Mouse (Mus musculus) heart, embryonic 15.5 days (tissue): ENCODE results near the gene Irak2. TPM values are rescaled to one million over a fixed set of nuclear protein-coding genes. Genes with fewer than 3 reads are reported as not detected.

ENCODE experiments used
- ATAC-seq: fragments of 200-750 bp; cut with Nextera tagmentation; replicated peaks from 2 replicates; pipeline ENCODE4 v1.8.0; 2017; ENCODE audit warnings: low read depth, moderate TSS enrichment; ENCODE audit not compliant: insufficient number of reproducible peaks, insufficient read depth, low FRiP score
- H3K27ac ChIP-seq: fragments of 300-500 bp; sonication (generic); 2 replicates; pipeline ENCODE4 v1.5.1; 2015; ENCODE audit warnings: mild to moderate bottlenecking, inconsistent platforms
- H3K27me3 ChIP-seq: fragments of 300-500 bp; sonication (generic); 2 replicates; pipeline ENCODE4 v1.6.1; 2015; ENCODE audit warnings: inconsistent platforms
- H3K36me3 ChIP-seq: fragments of 300-500 bp; sonication (generic); 2 replicates; pipeline ENCODE4 v1.6.1; 2015; ENCODE audit warnings: mild to moderate bottlenecking, inconsistent platforms
- H3K4me1 ChIP-seq: fragments of 300-500 bp; sonication (generic); replicated peaks from 2 replicates; pipeline ENCODE4 v1.6.1; 2015; ENCODE audit warnings: inconsistent platforms
- H3K4me2 ChIP-seq: fragments of 300-500 bp; sonication (generic); 2 replicates; pipeline ENCODE4 v1.6.1; 2015; ENCODE audit warnings: inconsistent platforms, mild to moderate bottlenecking, moderate library complexity
- H3K4me3 ChIP-seq: fragments of 300-500 bp; sonication (generic); 2 replicates; pipeline ENCODE4 v1.5.1; 2015; ENCODE audit warnings: mild to moderate bottlenecking, inconsistent platforms
- H3K9ac ChIP-seq: fragments of 300-500 bp; sonication (generic); 2 replicates; pipeline ENCODE4 v1.6.1; 2015; ENCODE audit warnings: mild to moderate bottlenecking, inconsistent platforms
- H3K9me3 ChIP-seq: fragments of 300-500 bp; sonication (generic); replicated peaks from 2 replicates; pipeline ENCODE4 v1.6.1; 2016; ENCODE audit warnings: inconsistent platforms
- WGBS: fragments of 180-500 bp; shearing (Covaris S2); methylation state at CpG from one replicate; pipeline ENCODE4 v1.1.7; 2015; ENCODE audit warnings: mixed read lengths; 5-methylcytosine and 5-hydroxymethylcytosine counted together
- polyA plus RNA-seq: library from polyadenylated mRNA; unstranded; fragments of >200 nt; fragmentation: Nextera tagmentation; extraction: Ambion mirVana; gene quantifications from 2 replicates; pipeline ENCODE4 v1.2.1, GENCODE M21; 2015

Irak2 gene
- polyA plus RNA-seq, 1 experiment from 2014 or later, result 4.7 TPM

- WGBS, result 47% methylated on average over 3 of the region's 3 CpGs
- Histone ChIP-seq H3K9ac (no peak overlapping the region), H3K4me3 (no peak overlapping the region), H3K27me3 (no peaks in the 10 kb centered on the region), H3K27ac (peak overlapping the region; percentile 35), H3K4me1 (peaks cover 34% of the 10 kb centered on the region), H3K9me3 (no peaks in the 10 kb centered on the region), H3K36me3 (no peaks in the 10 kb centered on the region), H3K4me2 (no peak overlapping the region)
- ATAC-seq, result peak; percentile 20; the same call in 1 of the 2 replicates
Observed at GRCm38 (mm10) chr6:113658226-113658625, 20.0 kb downstream of the Irak2 start.

- 45% methylated on average over 8 of the region's 8 CpGs for WGBS
- no peaks in the 10 kb centered on the region for H3K36me3 ChIP-seq
- no peaks in the 10 kb centered on the region for H3K9me3 ChIP-seq
- H3K9ac ChIP-seq, result no peak overlapping the region
- ATAC-seq, result 0 out of 2 replicates have a peak, but pooled peaks have one; percentile 35
- no peaks in the 10 kb centered on the region for H3K27me3 ChIP-seq
- H3K4me3 ChIP-seq, result no peak overlapping the region
- H3K27ac ChIP-seq, result peak overlapping the region; percentile 52
- no peak overlapping the region for H3K4me2 ChIP-seq
- peaks cover 32% of the 10 kb centered on the region for H3K4me1 ChIP-seq
Observed at GRCm38 (mm10) chr6:113659648-113660491, 21.6 kb downstream of the Irak2 start.

DNA sequence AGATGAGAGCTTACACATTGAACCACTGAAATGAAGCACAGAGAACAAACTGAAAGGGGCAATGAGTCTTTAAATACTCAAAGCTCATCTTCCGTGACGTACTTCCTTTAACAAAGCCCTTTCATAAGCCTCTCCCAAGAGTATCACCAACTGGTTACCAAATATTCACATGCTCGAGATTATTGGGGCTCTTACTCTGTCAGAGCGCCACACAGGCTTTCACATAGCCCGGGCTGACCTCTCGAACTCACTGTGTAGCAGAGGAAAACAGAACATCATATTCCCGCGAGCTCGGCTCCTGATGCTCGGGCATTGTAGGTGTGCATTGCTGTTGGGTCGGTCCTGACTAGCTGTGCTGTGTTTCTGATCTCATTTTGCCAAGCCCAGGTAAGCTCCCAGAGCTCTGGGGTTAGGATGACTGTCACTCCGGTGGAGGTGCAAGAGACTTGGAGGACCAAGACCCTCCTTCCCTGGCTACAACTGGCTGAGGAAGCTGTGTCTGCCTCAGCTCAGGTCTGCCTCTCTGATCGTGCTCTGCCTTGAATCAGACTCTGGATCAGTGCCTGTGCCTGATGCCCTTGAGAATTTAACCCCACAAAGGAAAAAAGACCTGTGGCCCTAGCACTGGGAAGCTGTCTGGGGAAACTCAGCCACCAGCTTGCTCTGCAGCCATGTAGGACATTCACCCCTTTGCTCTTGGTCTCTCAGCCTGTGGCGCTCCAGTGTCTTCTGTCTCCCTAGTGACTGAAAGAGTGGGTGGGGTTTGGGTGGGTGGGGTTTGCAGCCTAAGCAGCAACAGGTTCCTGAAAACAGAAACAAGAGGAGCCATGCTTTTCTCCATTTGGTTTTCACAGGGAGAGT is 22.5 kb downstream of the Irak2 start:
- no peaks in the 10 kb centered on the region for H3K27me3 ChIP-seq
- H3K4me3 ChIP-seq, result no peak overlapping the region
- WGBS, result 57% methylated on average over 14 of the region's 14 CpGs
- no peak for ATAC-seq
- no peak overlapping the region for H3K4me2 ChIP-seq
- H3K36me3 ChIP-seq, result no peaks in the 10 kb centered on the region
- H3K9ac ChIP-seq, result no peak overlapping the region
- H3K27ac ChIP-seq, result peak overlapping the region; percentile 52
- peaks cover 32% of the 10 kb centered on the region for H3K4me1 ChIP-seq
- no peaks in the 10 kb centered on the region for H3K9me3 ChIP-seq

DNA sequence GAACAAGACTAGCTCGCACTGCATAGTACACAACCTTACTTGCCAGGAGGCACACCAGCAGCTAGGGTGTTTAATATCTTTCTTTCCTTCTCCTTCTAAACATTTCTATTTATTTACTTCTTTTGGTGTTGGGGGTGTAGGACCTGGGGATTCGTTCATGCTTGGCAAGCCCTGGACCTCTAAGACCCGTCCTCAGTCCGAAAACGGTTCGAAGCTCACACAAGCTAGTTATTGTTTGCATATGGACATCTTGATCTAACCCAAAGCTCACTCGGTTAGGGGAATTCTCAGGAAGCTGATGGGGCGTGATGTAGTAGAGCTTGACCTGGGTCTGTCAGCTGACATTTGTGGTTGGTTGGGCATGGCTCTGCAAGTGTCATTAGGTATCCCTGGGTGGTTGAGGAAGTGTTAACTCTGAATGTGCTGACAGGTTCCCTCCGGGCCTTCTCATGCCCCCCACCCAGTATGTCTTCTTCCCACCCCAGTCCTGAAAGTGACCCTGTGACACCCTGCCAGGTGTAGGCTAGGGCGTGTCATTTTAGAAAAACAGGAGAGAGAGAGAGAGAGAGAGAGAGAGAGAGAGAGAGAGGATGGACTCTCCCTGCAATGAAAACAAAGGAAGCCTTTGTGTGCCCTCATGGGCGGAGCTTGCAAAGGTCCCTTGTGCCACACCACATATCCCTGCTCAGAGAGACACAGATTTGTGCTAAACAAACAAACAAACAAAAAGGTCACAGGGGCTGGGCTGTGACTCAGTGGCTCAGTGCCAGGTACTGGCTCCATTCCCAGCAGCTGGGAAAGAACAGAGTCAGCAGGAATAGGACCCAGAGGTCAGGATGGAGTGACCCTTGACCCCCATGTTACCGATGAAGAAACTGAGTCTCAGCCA is 23.3 kb downstream of the Irak2 start:
- H3K4me1 ChIP-seq, result peaks cover 32% of the 10 kb centered on the region
- no peak overlapping the region for H3K4me2 ChIP-seq
- H3K9me3 ChIP-seq, result no peaks in the 10 kb centered on the region
- H3K4me3 ChIP-seq, result no peak overlapping the region
- H3K9ac ChIP-seq, result no peak overlapping the region
- 54% methylated on average over 12 of the region's 12 CpGs for WGBS
- H3K27ac ChIP-seq, result peak overlapping the region; percentile 3; the same call in 1 of the 2 replicates
- no peak for ATAC-seq
- H3K36me3 ChIP-seq, result no peaks in the 10 kb centered on the region
- H3K27me3 ChIP-seq, result no peaks in the 10 kb centered on the region

DNA sequence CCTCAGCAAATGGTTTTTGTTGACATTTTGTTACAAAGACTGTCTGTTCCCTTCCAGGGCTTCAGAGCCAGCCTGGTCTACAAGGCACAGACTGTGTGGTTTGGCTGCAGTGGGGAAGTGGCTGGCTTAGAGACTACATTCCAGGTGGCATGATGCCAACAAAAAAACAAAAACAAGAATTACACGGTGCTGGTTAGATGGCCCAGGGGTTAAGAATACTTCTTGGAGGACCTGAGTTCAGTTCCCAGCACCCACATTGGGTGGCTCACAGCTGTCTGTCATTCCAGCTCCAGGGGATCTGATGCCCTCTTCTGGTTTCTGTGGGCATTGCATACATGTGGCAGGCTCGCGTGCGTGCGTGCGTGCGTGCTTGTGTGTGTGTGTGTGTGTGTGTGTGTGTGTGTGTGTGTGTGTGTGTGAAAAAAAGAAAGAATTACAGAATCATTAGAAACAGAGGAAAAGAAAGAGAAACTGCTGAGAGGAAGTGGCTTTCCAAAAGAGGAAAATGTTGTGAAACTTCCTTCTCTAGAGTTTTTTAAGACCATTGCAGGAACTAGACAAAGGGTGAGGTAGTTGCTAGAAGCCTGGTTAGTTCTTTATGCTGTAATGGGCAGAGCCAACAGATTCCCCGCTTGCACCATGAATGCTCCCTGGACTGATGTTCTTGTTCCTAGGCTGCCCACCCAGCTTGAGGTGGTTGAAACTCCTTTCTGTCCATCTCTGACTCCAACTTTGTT is 24.9 kb downstream of the Irak2 start:
- H3K27ac ChIP-seq, result no peak overlapping the region
- H3K4me3 ChIP-seq, result no peak overlapping the region
- H3K9me3 ChIP-seq, result no peaks in the 10 kb centered on the region
- H3K36me3 ChIP-seq, result no peaks in the 10 kb centered on the region
- 83% methylated on average over 8 of the region's 8 CpGs for WGBS
- H3K9ac ChIP-seq, result no peak overlapping the region
- no peaks in the 10 kb centered on the region for H3K27me3 ChIP-seq
- H3K4me1 ChIP-seq, result peaks cover 32% of the 10 kb centered on the region
- H3K4me2 ChIP-seq, result no peak overlapping the region
- ATAC-seq, result no peak

DNA sequence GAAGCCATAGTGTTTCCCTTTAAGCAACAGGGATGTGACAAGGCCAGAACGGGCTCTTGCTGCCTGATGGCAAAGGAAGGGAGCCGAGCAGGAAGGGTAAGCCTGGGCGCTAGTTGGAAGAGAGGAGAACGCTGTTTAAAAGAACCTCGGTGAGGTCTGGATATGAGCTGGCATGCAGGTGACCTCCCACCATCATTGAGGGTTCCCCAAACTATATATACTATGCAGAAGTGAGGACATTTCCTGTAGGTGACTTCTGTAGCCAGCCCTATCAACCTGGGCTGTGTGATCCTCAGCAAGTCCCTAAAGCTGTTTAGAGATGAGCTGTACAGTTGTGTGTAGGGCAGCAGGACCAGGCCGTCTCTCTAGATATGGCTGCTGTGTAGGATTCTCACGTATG is 26.0 kb downstream of the Irak2 start:
- Histone ChIP-seq H3K9ac (no peak overlapping the region), H3K9me3 (no peaks in the 10 kb centered on the region), H3K4me3 (no peak overlapping the region), H3K36me3 (no peaks in the 10 kb centered on the region), H3K27me3 (no peaks in the 10 kb centered on the region), H3K4me2 (no peak overlapping the region), H3K4me1 (peaks cover 38% of the 10 kb centered on the region), H3K27ac (no peak overlapping the region)
- no peak for ATAC-seq
- WGBS, result 81% methylated on average over 7 of the region's 7 CpGs

- H3K27me3 ChIP-seq, result no peaks in the 10 kb centered on the region
- no peaks in the 10 kb centered on the region for H3K9me3 ChIP-seq
- ATAC-seq, result no peak
- H3K36me3 ChIP-seq, result 0 out of 2 replicates have a peak, but pooled peaks cover 3% of the 10 kb centered on the region
- no peak overlapping the region for H3K4me2 ChIP-seq
- H3K27ac ChIP-seq, result peak overlapping the region; percentile 74
- peaks cover 18% of the 10 kb centered on the region for H3K4me1 ChIP-seq
- 50% methylated on average over 8 of the region's 8 CpGs for WGBS
- no peak overlapping the region for H3K4me3 ChIP-seq
- no peak overlapping the region for H3K9ac ChIP-seq
Observed at GRCm38 (mm10) chr6:113667611-113668122, 29.4 kb downstream of the Irak2 start.

DNA sequence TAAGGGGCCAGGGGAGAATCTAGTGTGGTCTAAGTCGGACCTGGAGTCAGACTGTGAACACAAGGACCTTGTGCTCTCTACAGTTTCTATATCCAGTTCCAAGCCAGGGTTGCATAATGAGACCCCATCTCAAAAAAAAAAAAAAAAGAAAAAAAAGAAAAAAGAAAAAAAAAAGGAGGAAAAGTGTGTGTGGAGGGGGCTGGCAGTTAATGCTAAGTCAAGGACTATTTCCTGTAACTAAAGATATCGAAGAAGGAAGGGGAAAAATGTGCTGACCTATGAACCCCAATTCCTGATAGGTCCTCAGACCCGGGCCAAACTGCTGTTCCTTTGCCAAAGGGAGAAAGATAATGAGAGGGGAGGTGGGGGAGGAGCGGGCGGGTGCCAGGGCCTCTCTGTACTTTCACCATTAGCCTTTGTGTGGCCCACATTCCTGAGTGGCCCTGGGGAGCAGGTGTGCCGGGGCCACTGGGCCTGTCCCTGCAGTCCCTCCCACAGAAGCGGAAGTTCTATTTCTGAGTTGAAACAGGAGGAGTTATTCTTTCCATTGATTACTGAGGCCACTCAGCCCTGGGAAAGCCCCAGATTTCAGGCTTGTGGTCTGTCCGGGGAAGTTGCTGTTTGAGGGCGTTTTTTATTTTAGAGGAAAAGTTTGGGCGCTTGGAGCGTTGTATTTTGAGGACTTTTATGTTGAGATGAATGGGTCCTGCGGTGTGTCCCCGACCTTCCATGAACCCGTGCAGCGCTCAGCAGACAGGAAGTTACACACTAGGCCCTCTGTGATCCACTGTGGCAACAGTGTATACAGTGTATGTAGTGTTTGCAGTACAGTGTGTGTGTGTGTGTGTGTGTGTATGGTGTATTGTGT is 30.3 kb downstream of the Irak2 start:
- Histone ChIP-seq H3K36me3 (0 out of 2 replicates have a peak, but pooled peaks cover 3% of the 10 kb centered on the region), H3K9ac (no peak overlapping the region)
- 37% methylated on average over 15 of the region's 15 CpGs for WGBS

GRCm38 (mm10) chr6:113669821-113670220 is 31.6 kb downstream of the Irak2 start:
- Histone ChIP-seq H3K9ac (no peak overlapping the region), H3K9me3 (no peaks in the 10 kb centered on the region), H3K27ac (peak overlapping the region; percentile 71), H3K4me2 (no peak overlapping the region), H3K4me3 (no peak overlapping the region), H3K27me3 (no peaks in the 10 kb centered on the region), H3K36me3 (0 out of 2 replicates have a peak, but pooled peaks cover 3% of the 10 kb centered on the region), H3K4me1 (peaks cover 18% of the 10 kb centered on the region)
- WGBS, result 56% methylated on average over 7 of the region's 7 CpGs
- no peak; the same call in 1 of the 2 replicates for ATAC-seq

More for the DNA sequence above, 30.3 kb downstream of the Irak2 start:
- ATAC-seq, result peak; percentile 61
- Histone ChIP-seq H3K9me3 (no peaks in the 10 kb centered on the region), H3K4me3 (no peak overlapping the region), H3K27me3 (no peaks in the 10 kb centered on the region), H3K27ac (peak overlapping the region; percentile 71), H3K4me1 (peaks cover 18% of the 10 kb centered on the region), H3K4me2 (peak overlapping the region; percentile 16; the same call in 1 of the 2 replicates)
